In genomic region chr4:149773408-149774093, GRCm38 (mm10) we compare ENCODE assay signal across 8 mouse cellular contexts. TPM values are rescaled to one million over a fixed set of nuclear protein-coding genes. Genes with fewer than 3 reads are reported as not detected.
DNase-seq lines count a peak whose midpoint lies in the region; ATAC-seq and TF ChIP-seq lines count a peak whose summit lies in the region.

No protein-coding gene starts in this region.

- no peaks in the 10 kb centered on the region for H3K9me3 ChIP-seq in heart, postnatal 0 days (replicated peaks; ENCODE audit: control insufficient read depth, low read length)
- H3K9me3 ChIP-seq in liver, embryonic 11.5 days (ENCODE audit: control insufficient read depth, low read length), result no peaks in the 10 kb centered on the region

- under 1% methylated on average over 56 of the region's 65 CpGs for WGBS in heart, postnatal 0 days
- under 1% methylated on average over 63 of the region's 65 CpGs for WGBS in liver, embryonic 11.5 days

- no peak for TF ChIP-seq EP300 in heart, postnatal 0 days (IDR thresholded peaks at IDR 0.05; ENCODE audit: low read depth)

- peak overlapping the region; percentile 81 for H3K27ac ChIP-seq in heart, postnatal 0 days (ENCODE audit: low read depth)
- H3K27ac ChIP-seq in liver, embryonic 11.5 days (ENCODE audit: low read depth, low read length), result peak overlapping the region; percentile 57; the same call in 1 of the 2 replicates

- peak overlapping the region; percentile 80 for H3K9ac ChIP-seq in heart, postnatal 0 days (replicated peaks; ENCODE audit: low read depth, low read length)
- H3K9ac ChIP-seq in liver, embryonic 11.5 days (ENCODE audit: low read depth, low read length), result peak overlapping the region; percentile 81

- ATAC-seq in common myeloid progenitor, adult 5-6 weeks (replicated peaks; ENCODE audit: low read depth, poor library complexity, severe bottlenecking), result peak; percentile 29
- peak; percentile 30 for ATAC-seq in heart, postnatal 0 days (ENCODE audit: insufficient read depth, low read depth)
- ATAC-seq in liver, embryonic 11.5 days (replicated peaks; ENCODE audit: low FRiP score), result peak; percentile 22; the same call in 1 of the 2 replicates

- peak overlapping the region; percentile 99 for H3K4me2 ChIP-seq in heart, postnatal 0 days (ENCODE audit: low read depth, low read length)
- H3K4me2 ChIP-seq in liver, embryonic 11.5 days, result peak overlapping the region; percentile 90

- H3K4me3 ChIP-seq in heart, postnatal 0 days (ENCODE audit: low read depth, low read length), result peak overlapping the region; percentile 74
- H3K4me3 ChIP-seq in liver, embryonic 11.5 days (ENCODE audit: low read depth, low read length), result peak overlapping the region; percentile 70

- TF ChIP-seq CTCF in heart, postnatal 0 days (IDR thresholded peaks at IDR 0.05; ENCODE audit: low read depth), result no peak

- H3K36me3 ChIP-seq in heart, postnatal 0 days (replicated peaks; ENCODE audit: control insufficient read depth, insufficient read depth, low read length), result no peaks in the 10 kb centered on the region
- no peaks in the 10 kb centered on the region for H3K36me3 ChIP-seq in liver, embryonic 11.5 days (ENCODE audit: control insufficient read depth, insufficient read depth, low read length)

- peaks cover 25% of the 10 kb centered on the region for H3K4me1 ChIP-seq in heart, postnatal 0 days (ENCODE audit: control insufficient read depth, insufficient read depth)
- peaks cover 12% of the 10 kb centered on the region; the same call in 1 of the 2 replicates for H3K4me1 ChIP-seq in liver, embryonic 11.5 days (replicated peaks; ENCODE audit: control insufficient read depth, insufficient read depth, low read length)

- DNase-seq in kidney, adult 18-20 months, result peak; percentile 70
- DNase-seq in kidney, adult 9 months, result no peak
- DNase-seq in CD4-positive, CD25-positive, alpha-beta regulatory T cell, adult 2 months (ENCODE audit: low read depth, low spot score), result peak; percentile 40
- DNase-seq in heart, postnatal 0 days (ENCODE audit: low spot score), result no peak
- peak; percentile 78 for DNase-seq in liver, embryonic 11.5 days (ENCODE audit: low spot score)
- peak; percentile 68 for DNase-seq in skeletal muscle tissue, adult 2 months (ENCODE audit: low read depth, low spot score)
- no peak for DNase-seq in thymus, postnatal 36 days

- no peaks in the 10 kb centered on the region for H3K27me3 ChIP-seq in heart, postnatal 0 days (ENCODE audit: control insufficient read depth, insufficient read depth, low read length)
- no peaks in the 10 kb centered on the region for H3K27me3 ChIP-seq in liver, embryonic 11.5 days (replicated peaks; ENCODE audit: control insufficient read depth, insufficient read depth, low read length)

RNA-seq across cellular contexts. Expression of gene Slc25a33, which starts 0.5 kb away (rescaled TPM):
- 5.0 and 6.7 TPM in 2 replicates for total RNA-seq in common myeloid progenitor, adult 5-6 weeks (2017)
- total RNA-seq in heart, postnatal 0 days (2014; rRNA removed; ENCODE audit: low replicate concordance), result 3.0 and 9.8 TPM in 2 replicates
- polyA plus RNA-seq in heart, postnatal 0 days (2015; fragmentation: Nextera tagmentation; extraction: Ambion mirVana), result 13.3 and 15.1 TPM in 2 replicates
- polyA plus RNA-seq in liver, embryonic 11.5 days (2014; fragmentation: Nextera tagmentation; extraction: Ambion mirVana), result 21.9 and 23.2 TPM in 2 replicates

RNA-seq across cellular contexts. Expression of gene Tmem201, which starts 35.7 kb away (rescaled TPM):
- total RNA-seq in common myeloid progenitor, adult 5-6 weeks (2017), result 9.0 and 15.5 TPM in 2 replicates
- total RNA-seq in heart, postnatal 0 days (2014; rRNA removed; ENCODE audit: low replicate concordance), result 64.7 and 80.0 TPM in 2 replicates
- 38.8 and 43.0 TPM in 2 replicates for polyA plus RNA-seq in heart, postnatal 0 days (2015; fragmentation: Nextera tagmentation; extraction: Ambion mirVana)
- polyA plus RNA-seq in liver, embryonic 11.5 days (2014; fragmentation: Nextera tagmentation; extraction: Ambion mirVana), result 16.8 and 16.9 TPM in 2 replicates

Comparison
In these comparisons a context has a peak if more than half of its experiments do, and no peak if none do; other contexts are left out.
1. DNase-seq: peak in kidney, adult 18-20 months (single experiment), CD4-positive, CD25-positive, alpha-beta regulatory T cell, adult 2 months (single experiment), liver, embryonic 11.5 days (single experiment) and skeletal muscle tissue, adult 2 months (single experiment); none in kidney, adult 9 months (single experiment), heart, postnatal 0 days (single experiment) and thymus, postnatal 36 days (0 of 2).
2. Peak in every context shown above with its lines, with median percentiles within 50 percentile points of each other: ATAC-seq.